Mouse (Mus musculus) left cerebral cortex, postnatal 36 days (tissue): ENCODE results near the gene Ckap2l. TPM values are rescaled to one million over a fixed set of nuclear protein-coding genes. Genes with fewer than 3 reads are reported as not detected.
A peak's percentile ranks its signal among the peaks of the same experiment; 100 is the strongest.

Experiments
- DNase-seq, 2 experiments: peaks; one replicate each; pipeline ENCODE4 v3.0.0; 2021 to 2022; ENCODE audit warnings: low spot score in 2 of 2, mixed read lengths in 1 of 2
- intact Hi-C: fragments of 180-260 bp; cut with DNase I; formaldehyde crosslinking; loops from one replicate; pipeline ENCODE4 v1.15.1; 2025
- total RNA-seq, 2 experiments: library from RNA; stranded (reverse); gene quantifications; 2 replicates each; pipeline ENCODE4 v1.2.3; 2021

The Ckap2l gene
- total RNA-seq, 2 experiments from 2014 or later, result 0.66 to 0.84 TPM

DNA sequence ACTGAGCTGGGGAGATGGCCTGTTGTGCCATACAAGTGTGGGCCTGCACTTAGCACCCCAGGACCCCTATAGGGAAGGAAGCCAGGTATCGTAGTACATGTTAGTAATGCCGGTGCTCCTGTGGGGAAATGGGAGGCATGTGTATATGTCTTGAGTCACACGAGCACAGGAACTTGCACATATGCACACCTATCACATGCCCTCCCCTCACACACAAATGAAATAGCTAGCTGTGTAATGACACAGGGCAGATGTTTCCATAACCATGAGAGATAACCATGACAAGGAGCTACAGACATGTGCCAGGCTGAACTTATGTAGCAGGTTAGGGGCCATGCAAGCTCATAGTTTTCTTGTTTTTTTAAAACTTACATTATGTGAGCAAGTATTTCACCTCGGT lies 54.0 kb downstream of the Ckap2l start:
- intact Hi-C loops, result loop anchor here (5.0 kb wide), 1 partner anchor 36 kb away; no protein-coding TSS in a partner anchor
- no peak for DNase-seq

GRCm38 (mm10) chr2:129241845-129242833 lies 54.9 kb downstream of the Ckap2l start:
- intact Hi-C loops, result loop anchor here (5.0 kb wide), 1 partner anchor 35 kb away; no protein-coding TSS in a partner anchor
- DNase-seq, result no peak

DNA sequence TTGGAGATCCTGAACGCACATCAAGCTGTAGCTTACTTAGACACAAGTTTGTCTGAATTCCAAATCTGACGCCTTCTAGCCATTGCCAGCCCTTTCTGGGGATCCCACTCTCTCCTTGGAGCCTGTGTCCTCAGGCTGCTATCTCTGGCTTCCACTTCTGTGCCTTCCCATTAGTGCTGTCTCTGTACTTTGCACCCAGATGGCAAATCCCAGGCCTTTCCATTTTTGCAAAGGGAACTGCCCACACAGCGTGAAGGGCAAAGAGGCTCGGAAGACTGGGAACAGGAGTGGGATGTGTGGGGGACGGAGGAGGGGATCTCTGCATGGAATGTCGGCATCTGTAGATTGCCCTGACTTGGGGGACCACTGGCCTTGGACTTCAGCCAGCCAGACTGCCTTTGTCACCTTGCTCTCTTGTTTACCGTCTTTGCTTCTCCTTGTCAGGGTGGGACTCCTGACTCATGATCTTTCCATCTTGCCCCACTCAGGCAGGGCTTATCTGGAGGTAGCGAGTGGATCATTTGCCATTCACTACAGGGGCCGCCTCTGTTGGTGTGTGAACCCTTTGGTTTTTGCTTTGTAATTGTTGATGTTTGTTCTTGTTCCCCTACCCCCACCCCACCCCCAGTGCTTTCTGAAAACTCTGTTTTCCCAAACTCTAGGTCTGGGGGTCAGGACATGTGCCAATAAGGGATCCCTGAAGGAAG lies 56.1 kb downstream of the Ckap2l start:
- DNase-seq, result peak; percentile 42 to 61
- intact Hi-C loops, result loop anchor here (5.0 kb wide), 1 partner anchor 34 kb away; no protein-coding TSS in a partner anchor

DNA sequence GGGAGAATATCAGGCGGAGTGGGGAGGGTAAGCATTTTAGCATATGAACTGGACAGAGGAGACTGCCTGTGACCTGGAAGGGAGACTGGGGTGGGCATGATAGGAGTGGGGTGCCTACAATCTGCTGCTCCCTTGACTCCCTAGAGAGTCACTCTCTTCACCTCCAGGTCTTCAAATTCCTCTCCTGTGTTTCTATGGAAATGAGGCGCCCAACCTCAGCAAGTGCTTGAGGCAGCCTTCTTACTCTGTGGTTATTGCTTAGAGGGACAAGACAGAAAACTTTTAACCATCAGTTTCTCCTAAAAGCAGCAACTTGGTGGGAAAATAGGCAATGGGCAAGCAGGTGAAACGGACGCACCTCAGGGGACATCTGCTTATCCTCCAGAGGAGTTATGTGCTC lies 60.5 kb downstream of the Ckap2l start:
- intact Hi-C loops, result no loop called here
- no peak for DNase-seq

DNA sequence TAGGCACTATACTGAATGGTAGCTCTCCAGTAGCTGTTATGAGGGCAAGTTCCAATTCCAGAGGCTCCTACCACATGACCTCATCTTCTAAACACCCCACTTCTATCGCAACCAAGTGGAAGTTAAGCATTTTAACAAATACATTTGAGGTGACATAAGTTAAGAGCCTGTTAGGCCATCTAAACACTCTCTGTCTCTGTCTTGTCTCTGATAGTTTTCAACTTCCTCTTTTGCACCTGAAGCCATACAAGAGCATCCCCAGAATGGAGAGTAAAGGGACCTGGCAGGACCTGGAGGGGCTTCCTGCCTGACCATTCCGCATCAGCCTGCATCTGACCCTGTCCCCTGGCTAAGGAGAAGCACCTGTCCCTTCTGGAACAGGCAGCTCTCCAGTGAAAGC lies 62.3 kb downstream of the Ckap2l start:
- intact Hi-C loops, result no loop called here
- no peak for DNase-seq

DNA sequence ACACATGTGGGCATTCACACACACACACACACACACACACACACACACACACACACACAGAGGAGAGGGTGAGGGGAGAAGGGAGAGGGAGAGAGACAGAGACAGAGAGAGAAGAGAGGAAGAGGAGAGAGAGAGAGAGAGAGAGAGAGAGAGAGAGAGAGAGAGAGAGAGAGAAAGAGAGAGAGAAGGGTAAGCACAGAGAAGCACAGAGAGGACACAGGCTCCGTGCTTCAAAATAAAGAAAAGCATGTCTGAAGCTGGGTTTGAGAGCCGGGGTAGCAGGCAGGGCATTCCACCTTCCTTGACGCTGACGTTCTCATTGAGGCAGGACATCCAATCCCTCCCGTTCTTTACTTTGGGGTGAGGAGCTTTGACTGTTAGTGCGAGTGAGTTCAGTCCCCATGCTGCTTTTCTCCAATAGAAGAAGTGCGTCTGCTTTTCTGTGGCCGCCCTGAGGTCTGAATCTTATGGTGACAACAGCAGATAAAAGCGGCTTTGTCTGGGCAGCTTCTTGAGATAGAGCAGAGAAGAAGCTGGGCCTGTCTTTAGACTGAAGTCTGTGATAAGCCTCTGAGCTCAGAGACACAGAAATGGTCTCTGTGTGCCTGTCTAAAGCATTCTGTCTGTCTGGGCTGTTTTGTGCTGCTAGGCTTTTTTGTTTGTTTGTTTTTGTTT lies 63.1 kb downstream of the Ckap2l start:
- no peak for DNase-seq

GRCm38 (mm10) chr2:129233218-129233617 lies 63.8 kb downstream of the Ckap2l start:
- intact Hi-C loops, result no loop called here
- DNase-seq, result no peak

More for the DNA sequence above, 63.1 kb downstream of the Ckap2l start:
- intact Hi-C loops, result no loop called here

GRCm38 (mm10) chr2:129232484-129232883 lies 64.5 kb downstream of the Ckap2l start:
- intact Hi-C loops, result no loop called here
- DNase-seq, result peak in 1 of 2 experiments; percentile 31

DNA sequence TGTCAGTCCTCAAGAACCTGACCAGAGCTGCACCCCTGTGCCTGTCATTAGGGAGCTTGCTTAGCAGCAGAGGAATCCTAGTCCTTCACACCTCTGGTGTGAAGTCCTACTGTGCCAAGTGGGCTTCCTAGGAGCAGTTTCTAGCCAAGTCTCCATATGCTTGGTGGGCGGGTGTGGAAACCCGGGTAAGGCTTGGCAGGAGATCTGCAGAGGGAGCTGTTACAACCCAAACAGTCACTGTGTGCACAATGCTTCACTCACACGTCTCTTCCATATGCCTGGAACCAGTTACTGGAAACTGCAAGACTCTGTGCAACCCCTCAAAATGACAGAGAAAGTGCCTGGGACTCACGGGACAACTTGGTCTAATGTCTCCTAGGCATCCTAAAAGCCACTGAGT lies 65.0 kb downstream of the Ckap2l start:
- intact Hi-C loops, result no loop called here
- peak; percentile 89 to 90 for DNase-seq

GRCm38 (mm10) chr2:129229316-129229715 lies 67.7 kb downstream of the Ckap2l start:
- no peak for DNase-seq
- intact Hi-C loops, result no loop called here

GRCm38 (mm10) chr2:129228571-129228970 lies 68.4 kb downstream of the Ckap2l start:
- intact Hi-C loops, result no loop called here

GRCm38 (mm10) chr2:129227709-129228108 lies 69.3 kb downstream of the Ckap2l start:
- no peak for DNase-seq
- intact Hi-C loops, result no loop called here

More at GRCm38 (mm10) chr2:129228571-129228970, 68.4 kb downstream of the Ckap2l start:
- no peak for DNase-seq

GRCm38 (mm10) chr2:129227011-129227529 lies 69.9 kb downstream of the Ckap2l start:
- intact Hi-C loops, result no loop called here
- DNase-seq, result no peak

- DNase-seq, result no peak
- intact Hi-C loops, result no loop called here
Measured at GRCm38 (mm10) chr2:129226296-129226851, 70.6 kb downstream of the Ckap2l start.

- intact Hi-C loops, result no loop called here
- no peak for DNase-seq
Measured at GRCm38 (mm10) chr2:129225251-129225819, 71.7 kb downstream of the Ckap2l start.

DNA sequence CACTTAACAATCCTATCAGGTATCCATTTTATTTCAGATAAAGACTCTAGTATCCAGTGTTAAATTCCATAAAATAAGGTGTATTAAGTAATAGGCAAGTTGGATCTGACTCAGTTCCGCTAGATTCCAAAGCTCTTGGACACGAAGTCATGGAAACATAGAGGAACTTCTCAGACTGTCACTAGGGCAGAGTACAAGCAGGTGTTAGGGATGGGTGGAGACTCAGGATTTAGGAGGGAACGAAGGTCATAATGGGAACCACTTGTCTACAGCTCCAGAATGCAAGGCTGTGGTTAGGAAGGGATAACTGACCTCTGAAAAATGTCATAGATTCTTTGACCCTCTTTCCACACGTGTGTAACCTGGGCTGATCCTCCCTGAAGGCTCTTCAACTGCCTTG lies 72.8 kb downstream of the Ckap2l start:
- no peak for DNase-seq
- intact Hi-C loops, result no loop called here

DNA sequence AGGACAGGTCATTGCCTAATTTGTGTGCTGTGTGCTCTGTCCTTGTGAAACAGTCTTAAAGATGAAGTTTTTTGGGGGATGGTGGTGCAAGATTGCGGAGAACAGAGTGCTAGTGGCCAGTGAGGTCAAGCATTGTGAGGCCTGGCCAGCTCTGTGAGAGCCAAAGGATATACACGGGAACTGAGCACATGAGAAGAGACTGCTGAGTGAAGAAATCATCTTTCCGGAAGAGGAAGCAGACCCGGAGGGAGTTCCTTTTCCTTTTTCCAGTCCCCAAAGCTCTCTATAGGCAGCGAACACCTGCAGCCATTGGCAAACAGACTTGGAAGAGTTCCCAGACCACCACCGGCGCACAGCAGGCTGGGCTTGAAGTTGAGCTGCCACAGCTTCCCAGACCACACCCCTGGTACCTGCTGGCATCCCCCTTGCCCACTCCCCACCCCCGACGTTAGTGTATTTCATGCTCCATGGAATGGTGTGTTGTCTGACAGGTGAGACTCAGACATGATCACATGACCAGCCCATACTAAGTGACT lies 75.8 kb downstream of the Ckap2l start:
- intact Hi-C loops, result no loop called here
- no peak for DNase-seq

- DNase-seq, result no peak
- intact Hi-C loops, result no loop called here
Measured at GRCm38 (mm10) chr2:129218537-129219105, 78.4 kb downstream of the Ckap2l start.
